Mouse (Mus musculus) cerebellum, adult 2 months (tissue): ENCODE results near the gene Atrnl1. TPM values are rescaled to one million over a fixed set of nuclear protein-coding genes. Genes with fewer than 3 reads are reported as not detected.

Experiments used
- DNase-seq, 2 experiments: peaks; one replicate each; pipeline ENCODE4 v3.0.0; 2021
- H3K27ac ChIP-seq: fragments of 200-500 bp; 2 replicates; pipeline ENCODE4 v1.5.1; 2012; ENCODE audit warnings: low read length, control low read depth, inconsistent platforms; ENCODE audit not compliant: insufficient read depth
- H3K27me3 ChIP-seq: fragments of 200-500 bp; 2 replicates; pipeline ENCODE4 v1.6.1; 2012; ENCODE audit warnings: inconsistent platforms, mild to moderate bottlenecking, low read length, moderate library complexity; ENCODE audit not compliant: control insufficient read depth, insufficient read depth
- H3K4me1 ChIP-seq: fragments of 200-500 bp; 2 replicates; pipeline ENCODE4 v1.6.1; 2011; ENCODE audit warnings: low read length; ENCODE audit not compliant: control insufficient read depth, insufficient read depth
- H3K4me3 ChIP-seq: fragments of 200-500 bp; replicated peaks from 2 replicates; pipeline ENCODE3; 2011; ENCODE audit warnings: mild to moderate bottlenecking, low read depth, low read length, control low read depth; ENCODE audit not compliant: insufficient read depth
- CTCF ChIP-seq: fragments of 200-500 bp; IDR thresholded peaks from 2 replicates; pipeline ENCODE4 v1.5.1; 2011; ENCODE audit warnings: low read depth, mild to moderate bottlenecking, control low read depth, low read length, moderate library complexity, borderline replicate concordance; ENCODE audit not compliant: insufficient read depth
- POLR2A ChIP-seq: fragments of 200-500 bp; IDR thresholded peaks from 2 replicates; pipeline ENCODE4 v1.6.1; 2011; ENCODE audit warnings: low read length, control low read depth, borderline replicate concordance; ENCODE audit not compliant: insufficient read depth
- WGBS: fragments of 180-500 bp; shearing (Covaris S2); methylation state at CpG from one replicate; pipeline ENCODE4 v1.1.7; 2018; 5-methylcytosine and 5-hydroxymethylcytosine counted together
- polyA plus RNA-seq: library from polyadenylated mRNA; depleted of rRNA; stranded (reverse); fragments of >200 nt; gene quantifications from 2 replicates; pipeline ENCODE4 v1.2.3, GENCODE M21; 2012

Atrnl1 gene
- polyA plus RNA-seq, 1 experiment: 21.5 TPM

GRCm38 (mm10) chr19:57786699-57787098, 175.9 kb downstream of the Atrnl1 start:
- WGBS: 64% methylated on average over 5 of the region's 5 CpGs
- DNase-seq: no peak
- TF ChIP-seq CTCF (no peak), POLR2A (no peak)
- Histone ChIP-seq H3K4me1 (no peaks in the 10 kb centered on the region), H3K27me3 (no peaks in the 10 kb centered on the region), H3K27ac (no peak overlapping the region), H3K4me3 (no peak overlapping the region)

GRCm38 (mm10) chr19:57802207-57802606, 191.4 kb downstream of the Atrnl1 start:
- Histone ChIP-seq H3K27me3 (no peaks in the 10 kb centered on the region), H3K4me3 (no peak overlapping the region), H3K4me1 (no peaks in the 10 kb centered on the region), H3K27ac (no peak overlapping the region)
- TF ChIP-seq POLR2A (no peak), CTCF (no peak)
- DNase-seq: no peak
- 33% methylated on average over 9 of the region's 9 CpGs for WGBS

DNA sequence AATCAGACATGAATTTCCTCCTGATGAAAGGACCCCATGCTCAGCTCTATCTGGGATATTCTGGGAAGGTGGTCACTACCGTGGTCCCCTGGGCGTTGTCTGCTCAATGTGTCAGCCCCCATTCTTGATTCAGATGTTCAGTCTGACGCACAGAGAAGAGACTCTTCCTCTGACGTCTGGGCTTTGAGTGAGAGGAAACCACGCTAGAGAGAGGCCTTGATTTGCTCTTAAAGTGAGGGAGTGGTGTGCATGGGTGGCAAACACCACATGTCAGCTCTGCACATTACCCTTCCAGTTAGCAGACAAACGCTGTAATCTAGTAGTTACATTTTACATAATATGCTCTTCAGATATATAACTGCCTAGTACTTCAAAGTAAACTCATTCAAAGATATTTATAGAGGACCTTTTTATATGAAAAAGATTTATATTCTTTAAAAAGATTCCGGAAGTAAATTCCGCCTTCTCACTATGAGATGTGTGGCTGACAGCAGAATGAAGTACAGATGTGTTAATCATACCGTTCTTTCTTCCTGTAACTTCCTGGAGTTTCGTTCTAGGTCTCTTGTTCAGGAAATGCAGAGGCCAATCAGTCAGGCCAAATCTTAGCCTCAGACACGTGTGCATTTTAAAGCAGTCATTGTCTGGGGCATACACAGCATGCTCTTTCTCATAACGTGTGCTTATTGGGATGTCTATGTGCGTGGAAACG, 192.1 kb downstream of the Atrnl1 start:
- no peak for DNase-seq

DNA sequence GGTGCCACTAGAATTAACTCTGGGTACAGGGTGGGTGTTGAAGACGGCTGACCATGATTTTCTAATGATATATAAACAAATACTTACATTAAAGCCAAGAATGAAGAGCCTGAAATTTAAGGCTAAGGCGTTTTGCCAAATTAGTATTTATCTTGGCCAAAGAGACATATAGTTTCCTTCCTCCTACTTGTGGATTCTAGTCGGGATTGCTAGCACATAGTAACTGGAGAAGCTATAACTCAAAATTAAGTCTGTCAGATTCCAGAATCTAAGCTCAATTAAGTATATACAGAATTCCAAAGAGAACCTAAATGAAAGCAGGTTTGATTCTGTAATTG, 192.6 kb downstream of the Atrnl1 start:
- Histone ChIP-seq H3K27ac (no peak overlapping the region), H3K27me3 (no peaks in the 10 kb centered on the region), H3K4me3 (no peak overlapping the region), H3K4me1 (no peaks in the 10 kb centered on the region)
- no peak for DNase-seq
- TF ChIP-seq CTCF (no peak), POLR2A (no peak)
- 92% methylated on average over 3 of the region's 3 CpGs for WGBS

More for the DNA sequence above, 192.1 kb downstream of the Atrnl1 start:
- Histone ChIP-seq H3K4me1 (no peaks in the 10 kb centered on the region), H3K27ac (no peak overlapping the region), H3K4me3 (no peak overlapping the region), H3K27me3 (no peaks in the 10 kb centered on the region)
- TF ChIP-seq POLR2A (no peak), CTCF (no peak)
- WGBS: 80% methylated on average over 14 of the region's 14 CpGs

GRCm38 (mm10) chr19:57808363-57808762, 197.5 kb downstream of the Atrnl1 start:
- no peaks in the 10 kb centered on the region for H3K4me1 ChIP-seq
- H3K4me3 ChIP-seq: no peak overlapping the region
- no peak for TF ChIP-seq CTCF
- no peak for TF ChIP-seq POLR2A
- DNase-seq: no peak
- no peaks in the 10 kb centered on the region for H3K27me3 ChIP-seq
- WGBS: 64% methylated on average over 2 of the region's 2 CpGs
- no peak overlapping the region for H3K27ac ChIP-seq

DNA sequence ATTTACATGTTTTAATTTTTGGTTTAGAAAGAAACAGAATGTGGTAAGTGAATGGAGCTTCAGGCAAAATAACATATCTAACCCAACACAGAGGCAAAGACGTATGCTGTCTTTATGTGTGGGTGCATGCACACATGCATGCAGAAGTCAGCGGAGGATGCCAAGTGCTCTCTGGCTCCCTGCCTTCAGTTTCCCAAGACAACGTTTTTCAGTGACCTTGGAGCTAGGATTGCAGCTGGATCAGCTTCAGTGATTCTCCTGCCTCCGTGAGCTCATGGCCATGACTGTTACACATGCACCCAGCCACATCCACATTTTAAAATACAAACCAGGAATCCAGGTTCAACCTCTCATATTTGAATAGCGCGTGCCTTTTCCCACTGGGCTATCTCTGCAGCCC, 203.5 kb downstream of the Atrnl1 start:
- Histone ChIP-seq H3K27ac (no peak overlapping the region), H3K27me3 (no peaks in the 10 kb centered on the region), H3K4me1 (no peaks in the 10 kb centered on the region), H3K4me3 (no peak overlapping the region)
- WGBS: 51% methylated on average over 6 of the region's 6 CpGs
- TF ChIP-seq POLR2A: no peak
- no peak for TF ChIP-seq CTCF
- DNase-seq: no peak

DNA sequence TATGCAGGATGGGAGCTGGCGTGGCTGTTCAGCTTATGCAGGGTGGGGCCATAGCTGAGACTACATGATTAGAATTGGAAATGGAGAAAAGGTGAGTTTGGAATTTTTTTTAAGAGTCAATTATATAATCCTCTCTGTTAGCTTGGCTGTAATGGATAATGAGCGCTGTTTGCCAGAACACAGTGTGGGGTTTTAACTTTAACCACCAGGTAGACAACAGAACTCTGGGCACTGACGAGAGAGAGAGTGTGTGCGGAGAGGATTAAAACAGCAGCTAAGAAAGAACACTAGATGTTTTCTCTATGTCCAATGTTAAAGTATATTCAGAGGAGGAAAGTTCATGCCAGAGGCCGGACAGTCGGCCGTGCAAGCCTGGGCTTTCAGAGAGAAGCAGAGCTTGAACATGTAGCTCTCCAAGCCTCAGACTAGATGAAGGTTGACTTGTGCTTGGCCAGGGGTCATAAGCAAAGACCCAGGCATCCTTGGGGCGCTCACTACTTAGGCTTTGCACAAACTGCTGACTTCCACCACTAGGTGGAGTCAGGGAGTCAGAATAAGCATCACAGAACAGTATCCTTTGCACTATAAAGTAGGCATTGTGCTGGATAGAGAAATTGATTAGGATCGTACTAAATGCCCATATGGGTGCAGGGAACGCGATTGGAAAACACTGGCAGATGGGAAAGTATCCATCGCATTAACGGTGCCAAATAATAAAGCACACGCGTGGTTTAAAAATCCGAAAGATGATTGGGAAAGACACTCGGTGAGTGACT, 205.6 kb downstream of the Atrnl1 start:
- TF ChIP-seq CTCF: peak; percentile 37; the same call in 1 of the 2 replicates
- TF ChIP-seq POLR2A: no peak
- 79% methylated on average over 17 of the region's 17 CpGs for WGBS
- no peak overlapping the region for H3K4me3 ChIP-seq
- no peak for DNase-seq
- H3K27ac ChIP-seq: no peak overlapping the region
- no peaks in the 10 kb centered on the region for H3K27me3 ChIP-seq
- H3K4me1 ChIP-seq: no peaks in the 10 kb centered on the region

GRCm38 (mm10) chr19:57817736-57818135, 206.9 kb downstream of the Atrnl1 start:
- Histone ChIP-seq H3K27me3 (no peaks in the 10 kb centered on the region), H3K4me3 (no peak overlapping the region), H3K27ac (no peak overlapping the region), H3K4me1 (no peaks in the 10 kb centered on the region)
- no peak for DNase-seq
- 67% methylated on average over 11 of the region's 11 CpGs for WGBS
- TF ChIP-seq CTCF (no peak), POLR2A (no peak)
